Mouse (Mus musculus) heart, postnatal 0 days (tissue): ENCODE data around the gene Ap3b2.

Source experiments
- CTCF ChIP-seq: IDR thresholded peaks from 2 replicates; pipeline ENCODE4 v1.5.1; 2016; ENCODE audit warnings: antibody characterized with exemption, control low read depth, low read depth
- EP300 ChIP-seq: IDR thresholded peaks from 2 replicates; pipeline ENCODE4 v1.6.1; 2016; ENCODE audit warnings: antibody characterized with exemption, low read depth

DNA sequence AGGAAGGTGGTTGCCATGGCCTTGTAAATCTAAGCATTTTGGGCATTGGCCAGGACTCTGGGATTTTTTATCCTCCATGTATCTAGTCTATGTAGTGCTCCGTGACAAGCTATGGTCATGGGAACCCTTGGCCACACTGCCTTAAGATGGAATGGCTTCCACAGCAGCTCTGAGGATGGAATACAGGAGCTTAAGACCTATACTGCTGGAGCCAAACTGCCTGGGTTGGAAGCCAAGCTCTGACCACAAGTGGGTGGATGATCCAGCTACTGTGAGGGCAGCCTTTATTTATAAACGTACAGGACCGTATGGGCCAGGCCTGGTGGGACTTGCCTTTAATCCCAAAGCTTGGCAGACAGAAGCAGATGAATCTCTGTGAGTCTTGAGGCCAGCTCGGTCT lies 42.8 kb upstream of the Ap3b2 start:
- TF ChIP-seq CTCF (no peak), EP300 (no peak)
